Mouse (Mus musculus) heart, postnatal 36 days (tissue): ENCODE results near the gene Apobec2. TPM values are rescaled to one million over a fixed set of nuclear protein-coding genes. Genes with fewer than 3 reads are reported as not detected.
"Not testable (repeated sequence)": the region's sequence is repeated elsewhere in the genome, so short reads cannot be mapped to it uniquely, and the experiment has no call there.

Experiments used
- DNase-seq, 2 experiments: peaks; one replicate each; pipeline ENCODE4 v3.0.0; 2021 to 2022
- intact Hi-C: fragments of 180-260 bp; cut with DNase I; formaldehyde crosslinking; loops from one replicate; pipeline ENCODE4 v1.15.1; 2025
- total RNA-seq, 2 experiments: library from RNA; stranded (reverse); gene quantifications; 2 replicates each; pipeline ENCODE4 v1.2.3; 2021

The Apobec2 gene
- 100 to 1,000 TPM; 236 to 256 TPM for total RNA-seq

DNA sequence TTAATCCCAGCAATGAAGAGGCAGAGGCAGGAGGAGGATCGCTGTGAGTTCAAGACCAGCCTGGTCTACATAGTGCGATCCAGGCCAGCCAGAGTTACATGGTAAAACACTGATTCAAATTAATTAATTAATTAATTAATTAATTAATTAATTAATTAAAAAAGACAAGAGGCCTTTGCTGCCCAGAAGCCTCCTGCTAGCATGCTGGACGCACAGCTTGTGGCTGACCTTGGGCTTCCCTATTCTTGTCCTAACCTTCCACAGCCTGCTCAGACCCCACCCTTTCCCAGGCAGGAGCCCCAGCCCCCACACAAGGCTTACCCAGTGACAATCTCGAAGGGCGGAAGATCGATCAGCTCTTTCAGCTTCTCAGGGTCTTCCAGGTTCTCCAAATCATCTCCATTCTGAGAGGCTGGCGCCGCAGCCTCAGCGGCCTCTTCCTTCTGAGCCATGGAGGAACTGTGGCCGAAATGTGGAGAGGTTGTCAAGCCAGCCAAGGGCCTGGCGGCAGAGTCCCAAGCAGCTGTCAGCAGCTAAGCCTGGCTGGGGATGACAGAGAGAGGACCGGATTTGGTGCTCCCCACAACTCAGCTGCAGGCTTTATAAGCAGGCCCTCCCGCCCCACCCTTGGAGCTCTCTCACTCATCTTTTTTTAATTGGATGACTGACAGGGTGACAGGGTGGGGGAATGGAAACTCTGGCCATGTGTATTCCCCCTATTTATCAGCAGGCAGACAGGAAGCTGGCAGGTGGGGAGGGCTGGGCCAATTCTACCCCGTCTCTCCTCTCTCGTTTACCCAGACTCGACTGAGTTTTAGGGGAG, at the start of gene Apobec2:
Apobec2 (minus strand) TSS at position 773 of the 823 bp plus-strand sequence.
- intact Hi-C loops, result no loop called here
- DNase-seq, result peak; percentile 66 to 72

DNA sequence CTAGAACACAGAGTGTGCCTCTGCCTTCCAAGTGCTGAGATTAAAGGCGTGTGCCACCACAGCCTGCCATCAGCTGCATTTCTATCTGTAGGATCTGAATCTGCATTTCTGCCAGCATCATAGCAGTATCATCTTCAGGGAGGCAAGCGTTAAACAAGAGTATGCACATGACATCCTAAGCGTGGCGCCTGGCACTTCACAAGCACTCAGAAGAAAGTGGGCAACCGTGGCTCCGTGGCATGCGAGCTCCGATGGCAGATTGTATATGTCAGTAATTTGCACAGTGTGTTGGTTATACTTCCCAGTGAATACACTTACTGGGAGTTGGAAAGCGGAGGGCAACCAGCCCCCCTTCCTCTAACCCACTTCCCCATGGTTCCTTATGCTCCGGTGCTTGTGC, 47.2 kb upstream of the Apobec2 start:
- DNase-seq, result no peak
- intact Hi-C loops, result no loop called here

DNA sequence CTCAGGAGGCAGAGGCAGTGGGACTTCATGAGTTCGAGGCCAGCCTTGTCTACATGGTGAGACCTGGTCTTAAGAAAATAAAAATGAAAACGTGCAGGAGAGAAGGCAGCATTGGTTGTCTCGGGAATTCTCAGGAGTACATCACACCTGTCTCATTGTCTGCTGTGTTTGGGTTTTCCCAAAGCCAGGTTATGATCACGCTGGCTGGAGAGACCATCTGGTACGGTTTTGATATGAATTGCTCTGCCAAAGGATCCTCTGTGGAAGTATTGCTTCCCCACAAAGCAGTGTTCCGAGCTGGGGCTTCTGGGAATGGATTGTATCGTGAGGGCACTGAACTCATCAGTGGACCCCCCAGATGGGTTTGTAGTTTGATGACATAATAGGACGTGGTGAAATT, 42.7 kb upstream of the Apobec2 start:
- DNase-seq, result no peak
- intact Hi-C loops, result no loop called here

DNA sequence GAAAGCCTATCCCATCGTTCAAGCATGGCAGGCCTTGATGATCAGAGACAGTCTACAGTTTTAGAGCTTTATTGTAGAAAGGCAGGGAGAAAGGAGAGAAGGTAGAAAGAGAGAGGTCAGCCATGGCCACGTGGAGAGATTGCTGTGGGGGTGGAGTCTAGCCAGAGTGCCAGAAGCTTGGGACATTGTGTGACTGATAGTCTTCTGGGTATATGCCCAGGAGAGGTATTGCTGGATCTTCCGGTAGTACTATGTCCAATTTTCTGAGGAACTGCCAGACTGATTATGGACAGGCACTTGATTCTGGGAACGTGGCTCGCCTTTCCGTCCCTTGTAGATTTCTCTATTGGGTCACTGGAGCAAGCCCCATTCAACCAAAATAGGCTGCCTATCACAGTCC, 41.6 kb upstream of the Apobec2 start:
- DNase-seq, result peak in 1 of 2 experiments; percentile 18
- intact Hi-C loops, result not testable (repeated sequence)

DNA sequence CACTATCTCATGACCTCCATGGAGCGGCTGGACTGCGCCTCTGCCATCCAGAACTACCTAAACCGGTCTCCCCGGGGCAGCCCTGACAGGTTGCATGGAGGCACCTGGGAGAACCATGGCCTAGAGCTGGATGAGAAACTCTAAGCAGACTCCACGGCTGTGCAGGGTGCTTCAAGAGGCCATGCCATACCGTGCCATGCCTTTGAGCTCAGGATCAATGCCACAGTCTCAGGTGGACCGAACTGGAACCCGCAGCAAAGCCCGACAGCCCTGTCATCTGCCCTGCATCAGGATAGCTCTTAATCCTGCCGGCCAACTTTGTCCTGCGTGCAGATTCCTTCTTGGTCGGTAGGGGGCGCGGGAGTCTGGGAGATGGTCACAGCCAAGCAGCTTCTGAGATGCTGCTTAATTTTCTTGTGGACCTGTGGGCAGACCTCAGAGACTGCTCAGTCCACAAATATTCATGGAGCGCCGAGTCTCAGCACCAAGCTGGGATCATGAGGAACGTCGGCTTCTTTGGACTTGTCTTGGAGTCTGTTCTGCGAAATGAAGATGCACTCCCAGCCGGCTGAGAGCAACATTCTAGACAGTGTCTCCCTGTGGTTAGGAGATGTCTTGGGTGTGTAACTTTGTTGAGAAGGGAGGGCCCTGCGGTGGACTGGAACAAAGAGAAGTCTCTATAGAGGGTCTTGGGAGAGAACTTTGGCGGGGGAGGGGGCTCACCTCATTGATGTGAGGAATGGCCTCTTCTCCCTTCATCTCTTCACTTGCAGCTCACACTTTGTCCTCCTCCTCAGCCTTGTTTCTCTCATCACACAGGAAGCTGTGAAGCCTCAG, 34.9 kb upstream of the Apobec2 start:
- intact Hi-C loops, result loop anchor here (1.0 to 10.0 kb wide), 5 partner anchors 51 to 933 kb away; no protein-coding TSS in a partner anchor

DNA sequence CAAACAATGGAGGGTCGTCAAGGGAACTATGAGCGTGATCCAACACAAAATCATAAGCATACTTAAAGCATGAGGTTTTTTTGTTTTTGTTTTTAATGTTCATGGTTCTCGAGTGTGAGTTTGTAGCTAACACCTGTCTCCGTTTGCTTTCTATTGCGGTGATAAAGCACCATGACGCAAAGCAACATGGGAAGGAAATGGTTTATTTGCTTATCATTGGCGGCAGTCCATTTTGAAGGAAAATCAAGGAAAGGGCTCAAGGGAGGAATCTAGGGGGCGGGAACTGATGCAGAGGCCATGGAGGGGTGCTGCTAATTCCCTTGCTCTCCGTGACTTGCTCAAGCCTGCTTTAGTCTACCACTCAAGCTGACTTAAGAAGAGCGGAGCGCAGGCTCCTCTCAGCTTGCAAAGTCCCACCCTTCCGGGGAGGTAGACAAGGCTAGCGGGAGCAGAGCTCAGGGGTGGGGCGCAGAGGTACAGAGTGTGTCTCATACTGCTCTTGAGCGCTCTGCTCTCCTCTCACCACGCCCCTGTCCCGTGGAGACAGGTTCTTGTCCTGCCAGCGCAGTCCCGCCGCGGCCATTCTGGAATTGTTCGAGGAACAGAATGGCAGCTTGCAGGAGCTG, 34.2 kb upstream of the Apobec2 start:
- peak in 1 of 2 experiments; percentile 4 for DNase-seq
- intact Hi-C loops, result loop anchor here (1.0 to 10.0 kb wide), 5 partner anchors 50 to 934 kb away; no protein-coding TSS in a partner anchor

More for the DNA sequence above, 34.9 kb upstream of the Apobec2 start:
- DNase-seq, result peak; percentile 85 to 90

DNA sequence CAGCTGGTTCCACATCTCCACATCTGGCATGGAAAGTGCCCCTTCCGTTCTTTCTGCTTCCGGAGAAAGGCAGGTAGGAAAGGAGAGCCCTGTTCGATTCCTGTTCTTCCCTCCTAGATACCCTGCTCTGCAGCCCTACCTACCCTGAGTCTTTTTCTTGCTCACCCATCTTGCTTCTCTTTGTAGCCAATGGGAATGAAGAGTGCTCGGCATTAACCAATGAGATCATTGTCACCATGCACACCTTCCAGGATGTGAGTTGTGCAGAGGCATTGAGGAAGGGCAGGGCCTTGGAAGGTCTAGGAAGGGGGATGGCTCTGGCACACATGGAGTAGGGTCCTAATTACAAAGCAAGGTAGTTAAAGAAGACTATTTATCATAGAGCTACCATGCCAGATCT, 30.7 kb upstream of the Apobec2 start:
- intact Hi-C loops, result loop anchor here (10.0 kb wide), 1 partner anchor 721 kb away; no protein-coding TSS in a partner anchor

DNA sequence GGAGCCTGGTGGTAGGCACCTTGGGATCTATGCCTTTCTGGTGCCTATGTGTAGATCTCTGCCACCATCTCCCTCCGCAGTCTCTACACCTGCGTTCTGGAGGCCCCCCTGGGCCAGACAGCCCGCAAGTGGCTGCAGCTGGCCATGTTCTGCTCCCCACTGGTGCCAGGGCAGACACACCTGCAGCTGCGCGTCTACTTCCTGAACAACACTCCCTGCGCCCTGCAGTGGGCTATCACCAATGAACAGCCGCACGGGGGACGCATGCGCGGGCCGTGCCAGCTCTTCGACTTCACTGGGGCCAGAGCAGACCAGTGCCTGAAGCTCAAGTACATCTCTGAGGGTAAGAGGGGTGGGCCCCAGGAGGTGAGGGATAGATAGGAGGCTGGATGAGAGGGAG, 29.4 kb upstream of the Apobec2 start:
- DNase-seq, result no peak
- intact Hi-C loops, result loop anchor here (10.0 kb wide), 1 partner anchor 723 kb away; no protein-coding TSS in a partner anchor

More for the DNA sequence above, 30.7 kb upstream of the Apobec2 start:
- DNase-seq, result no peak

DNA sequence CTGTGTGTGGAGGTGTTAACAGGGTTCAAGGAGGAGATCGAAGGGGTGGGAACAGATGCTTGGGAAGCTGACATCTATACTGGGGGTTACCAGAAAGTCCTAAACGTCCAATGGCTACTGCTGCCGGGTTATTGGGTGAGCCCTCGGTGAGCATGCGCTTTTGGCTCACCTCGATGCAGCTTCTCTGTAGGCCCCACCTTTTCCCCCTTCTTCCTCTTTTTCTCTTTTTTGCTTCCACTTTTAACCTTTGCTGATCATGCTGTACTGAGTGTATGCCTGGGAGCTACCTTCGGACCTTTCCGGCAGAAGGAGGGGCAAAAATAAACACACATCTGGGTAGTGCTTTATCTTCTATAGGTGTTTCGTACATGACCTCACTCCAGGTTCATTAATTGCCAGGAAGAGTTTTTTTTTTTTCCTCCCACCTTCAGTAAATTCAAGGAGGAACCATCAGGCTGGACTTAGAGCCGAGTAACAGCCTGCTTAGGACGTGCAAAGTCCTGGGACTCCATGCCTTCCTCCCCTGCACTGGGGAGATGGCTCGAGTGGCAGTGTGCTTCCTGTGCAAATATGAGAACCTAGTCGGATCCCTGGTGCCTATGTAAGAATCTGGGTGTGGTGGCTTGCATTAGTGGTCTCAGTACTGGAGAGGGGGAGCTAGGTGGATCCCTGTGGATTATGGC, 25.4 kb upstream of the Apobec2 start:
- intact Hi-C loops, result no loop called here
- no peak for DNase-seq

DNA sequence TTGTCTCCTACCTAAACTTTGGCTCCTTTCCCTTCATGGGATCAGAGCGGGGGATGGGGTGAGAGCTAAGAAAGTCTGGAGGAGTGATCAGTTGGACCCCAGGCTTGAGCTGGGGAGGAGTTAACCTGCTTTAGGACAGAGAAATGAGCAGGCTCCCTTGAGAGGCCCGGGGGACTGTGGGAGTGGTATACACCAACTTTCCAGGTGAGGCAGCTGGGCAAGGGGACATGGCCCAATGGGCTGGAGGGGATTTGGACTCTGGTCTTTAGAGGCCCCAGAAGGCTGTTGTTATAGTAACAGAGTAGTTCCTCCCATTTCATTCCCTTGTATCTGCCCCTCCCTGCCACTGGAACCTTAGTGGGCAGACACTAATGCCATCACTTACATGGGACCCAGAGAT, 23.2 kb upstream of the Apobec2 start:
- intact Hi-C loops, result no loop called here
- no peak for DNase-seq

DNA sequence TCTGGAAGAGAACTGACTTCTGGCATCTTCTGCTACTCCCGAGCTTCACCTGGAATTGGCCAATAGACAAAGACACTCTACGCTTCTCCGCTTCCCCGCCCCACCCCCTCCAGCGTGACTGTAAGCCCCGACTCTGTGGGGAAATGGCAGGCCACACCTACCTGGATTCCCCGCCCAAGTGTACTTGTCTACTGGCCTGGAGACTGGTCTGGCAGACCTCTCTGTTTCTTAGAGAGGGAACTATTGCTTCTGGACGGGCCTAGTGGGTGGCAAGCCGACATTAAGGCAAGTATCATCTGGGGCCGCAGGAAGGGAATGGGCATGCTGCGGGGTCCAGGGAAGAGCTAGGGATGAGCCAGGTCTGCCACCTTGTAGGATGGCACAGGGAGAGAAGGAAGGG, 22.0 kb upstream of the Apobec2 start, which contains the start of gene Unc5cl:
Unc5cl (plus strand) TSS at position 214 of the 400 bp plus-strand sequence.
- no peak for DNase-seq
- intact Hi-C loops, result no loop called here

DNA sequence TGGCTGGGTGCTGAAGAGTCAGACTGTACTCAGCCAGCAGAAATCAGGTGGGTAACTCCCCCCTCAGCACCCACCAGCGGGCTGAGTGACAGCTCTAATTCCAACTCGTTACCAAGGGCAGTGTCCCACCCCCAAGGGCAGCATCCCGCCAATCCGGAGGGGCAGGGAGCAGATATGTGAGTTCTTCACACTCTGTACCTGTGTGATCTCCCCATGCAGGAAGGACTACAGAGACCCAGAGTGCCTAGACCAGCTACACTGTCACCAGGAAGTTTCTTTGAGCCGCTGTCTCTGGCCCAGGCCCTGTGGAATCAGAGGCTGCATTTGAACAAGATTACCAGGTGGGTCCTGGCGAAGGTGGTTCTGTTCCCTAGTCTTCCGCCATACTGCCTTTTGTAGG, 21.5 kb upstream of the Apobec2 start:
- no peak for DNase-seq
- intact Hi-C loops, result no loop called here

DNA sequence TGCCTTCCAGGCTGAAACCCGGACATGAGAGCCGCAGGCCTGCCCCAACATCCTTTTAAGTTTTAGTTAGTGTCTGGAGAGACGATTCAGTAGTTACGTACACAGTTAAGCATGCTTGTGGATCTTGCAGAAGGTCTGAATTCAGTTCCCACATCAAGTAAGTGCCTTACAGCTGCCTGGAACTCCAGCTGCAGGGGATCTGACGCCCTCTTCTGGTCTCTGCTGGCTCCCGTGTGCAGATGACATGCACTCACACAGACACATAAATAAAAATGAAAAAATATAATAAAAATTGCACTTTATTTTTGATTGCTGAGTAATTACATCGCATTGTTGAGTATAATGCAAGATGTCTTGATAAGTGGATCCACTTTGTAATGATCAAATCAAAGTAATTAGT, 20.8 kb upstream of the Apobec2 start:
- intact Hi-C loops, result no loop called here

DNA sequence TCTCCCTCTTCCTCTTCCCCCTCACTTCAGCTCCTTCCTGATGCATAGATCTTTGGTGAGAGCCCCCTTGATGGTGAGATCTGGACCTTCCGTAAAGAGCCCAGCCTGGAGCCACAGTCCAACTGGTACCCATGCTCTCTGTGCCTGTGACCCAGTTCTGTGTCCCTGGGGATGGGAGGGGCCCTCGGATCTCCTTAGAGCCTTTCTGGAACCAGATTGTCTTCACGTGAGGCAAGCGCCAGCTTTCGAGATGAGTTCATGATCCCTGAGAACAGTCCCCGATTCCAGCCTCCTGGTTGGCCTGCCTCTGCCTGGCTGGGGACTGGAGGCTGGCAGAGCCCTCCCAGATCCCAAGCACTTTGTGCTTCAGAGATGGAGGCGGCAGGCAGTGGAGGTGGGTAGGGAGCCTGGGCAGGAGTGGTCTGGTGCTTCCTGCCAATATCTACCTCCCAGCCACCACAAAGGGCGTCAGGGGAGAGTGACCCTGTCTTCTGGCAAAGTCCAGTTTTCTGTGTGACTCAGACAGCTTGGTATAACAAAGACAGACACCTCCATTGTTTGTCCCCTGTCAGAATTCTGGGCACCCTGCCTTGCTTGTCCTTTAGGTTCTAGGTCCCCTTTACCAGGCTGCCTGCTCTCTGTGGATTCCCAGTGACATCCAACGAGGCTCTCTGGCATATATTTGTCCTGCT, 19.2 kb upstream of the Apobec2 start:
- intact Hi-C loops, result no loop called here
- DNase-seq, result no peak

More for the DNA sequence above, 20.8 kb upstream of the Apobec2 start:
- no peak for DNase-seq

DNA sequence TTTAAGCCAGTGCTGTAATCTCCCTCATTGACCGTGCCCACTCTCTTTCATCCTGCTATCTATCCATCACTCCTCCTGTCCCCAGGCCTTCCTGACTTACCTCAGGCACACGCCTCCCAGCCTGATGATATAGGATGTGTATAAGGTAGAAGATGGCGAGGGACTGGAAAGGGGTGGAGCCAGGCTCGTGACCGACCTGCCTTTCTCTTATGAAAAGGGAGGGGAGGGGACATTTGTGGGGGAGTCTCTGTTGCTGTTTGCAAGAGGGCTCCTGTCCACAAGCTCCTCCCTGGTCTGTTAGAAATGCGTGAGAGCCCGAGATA, 18.6 kb upstream of the Apobec2 start, which contains the start of gene Tspo2:
Tspo2 (minus strand) TSS at position 170 of the 323 bp plus-strand sequence.
- no peak for DNase-seq
- intact Hi-C loops, result no loop called here

DNA sequence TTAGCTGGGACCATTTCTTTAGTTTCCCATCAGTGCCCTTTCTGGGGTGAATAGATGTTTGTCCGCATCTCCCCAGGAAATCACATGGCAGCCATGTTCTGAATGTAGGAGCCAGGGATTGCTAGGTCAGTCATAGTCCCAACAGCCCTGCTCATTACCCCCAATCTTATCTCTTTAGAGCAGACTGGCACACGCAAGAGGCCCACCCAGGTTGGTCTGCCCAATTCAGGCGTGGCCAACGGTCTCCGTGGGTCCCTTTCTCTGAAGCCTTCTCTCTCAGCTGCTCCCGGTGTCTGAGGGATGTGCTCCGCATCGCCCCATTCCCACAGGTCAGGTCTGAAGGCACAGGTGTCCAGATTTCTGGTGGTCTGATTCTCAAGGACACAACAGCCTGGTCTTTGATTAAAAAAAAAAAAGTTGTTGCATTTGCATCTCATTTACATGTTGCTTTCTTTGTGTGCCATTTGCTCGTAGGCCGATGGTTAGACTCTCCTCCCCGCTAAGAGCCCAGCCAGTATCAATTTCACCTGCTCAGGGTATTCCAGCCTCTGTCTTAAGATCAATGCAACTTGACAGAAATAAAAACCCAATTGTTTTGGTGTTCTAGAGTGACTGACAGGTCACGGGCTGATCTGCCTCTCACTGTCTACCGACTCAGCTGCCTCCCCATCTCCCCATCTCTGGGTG, 18.1 kb upstream of the Apobec2 start:
- DNase-seq, result no peak
- intact Hi-C loops, result no loop called here

DNA sequence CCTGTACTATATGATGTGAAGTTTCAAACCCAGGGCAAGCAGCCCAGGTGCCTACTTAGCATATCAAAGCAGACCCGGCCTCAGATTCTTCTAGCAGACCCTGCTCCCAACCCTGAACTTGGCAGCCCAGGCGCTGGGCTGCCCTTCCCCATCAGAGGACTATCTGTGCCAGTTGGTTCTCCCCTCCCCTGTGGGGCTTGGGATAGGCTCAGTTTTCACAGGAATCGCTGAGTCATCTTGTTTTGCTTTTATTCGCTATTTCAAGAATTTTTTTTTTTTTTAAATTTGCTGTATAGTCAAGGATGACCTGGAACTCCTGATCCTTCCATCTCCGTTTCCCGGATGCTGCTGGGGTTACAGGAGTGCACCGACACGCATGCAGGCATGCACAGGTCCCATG, 14.9 kb upstream of the Apobec2 start:
- no peak for DNase-seq
- intact Hi-C loops, result no loop called here

DNA sequence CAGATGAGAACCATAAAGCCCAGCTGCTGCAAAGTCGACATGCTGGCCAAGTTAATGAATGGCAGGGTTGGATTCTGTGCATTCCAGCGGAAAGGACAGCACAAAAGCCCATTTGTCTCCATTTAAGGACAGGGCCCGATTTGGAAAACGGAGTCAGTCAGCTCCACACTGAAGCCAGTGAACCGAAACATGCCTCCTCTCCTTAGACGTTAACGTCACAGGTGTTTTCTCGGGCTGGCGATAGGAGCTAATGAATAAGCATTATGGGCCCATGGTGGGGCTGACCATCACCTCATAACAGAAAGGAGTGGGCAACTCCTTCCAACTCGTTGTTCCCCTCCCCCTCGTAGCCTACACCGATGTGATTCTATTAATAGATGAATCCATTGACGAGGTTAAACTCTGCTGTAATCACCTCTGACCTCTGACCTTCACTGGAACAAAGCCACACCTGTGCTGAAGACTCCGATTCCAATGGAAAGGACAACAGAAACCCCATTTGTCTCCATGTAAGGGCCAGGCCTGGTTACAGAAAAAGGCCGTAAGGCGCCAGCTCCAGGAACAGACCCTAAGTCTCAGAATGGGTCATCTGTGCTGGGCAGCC, 10.9 kb upstream of the Apobec2 start:
- no peak for DNase-seq

More for the DNA sequence above, 10.9 kb upstream of the Apobec2 start:
- intact Hi-C loops, result no loop called here
